Mouse (Mus musculus): Measurements from ENCODE around the gene Tmem254c.
"Not testable (repeated sequence)": the region's sequence is repeated elsewhere in the genome, so short reads cannot be mapped to it uniquely, and the experiment has no call there.

Tmem254c gene

GRCm38 (mm10) chr14:26067325-26067633 lies at the start of gene Tmem254c:
Gene Tmem254c, minus strand, starts transcription at chr14:26067355.
- DNase-seq: not testable (repeated sequence)

DNA sequence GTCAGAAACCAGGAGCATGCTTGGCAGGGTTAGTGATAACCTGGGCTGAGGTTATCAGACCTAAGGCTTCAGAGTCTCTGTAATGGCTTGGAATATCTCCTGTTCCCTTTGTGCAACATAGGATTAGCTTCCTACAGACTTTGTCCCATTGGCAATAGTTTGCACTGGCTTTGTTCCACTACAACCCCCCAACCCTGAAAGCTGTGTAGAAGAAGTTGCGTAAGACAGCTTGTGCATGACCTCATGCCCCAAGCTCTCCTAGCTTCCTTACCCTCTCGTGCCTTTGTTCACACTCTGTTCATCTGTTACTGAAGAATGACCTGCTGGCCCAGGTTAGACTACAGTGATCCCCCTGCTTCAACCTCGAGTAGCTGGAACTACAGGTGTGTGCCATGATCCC lies 30.5 kb upstream of the Tmem254c start:
- not testable (repeated sequence) for DNase-seq

DNA sequence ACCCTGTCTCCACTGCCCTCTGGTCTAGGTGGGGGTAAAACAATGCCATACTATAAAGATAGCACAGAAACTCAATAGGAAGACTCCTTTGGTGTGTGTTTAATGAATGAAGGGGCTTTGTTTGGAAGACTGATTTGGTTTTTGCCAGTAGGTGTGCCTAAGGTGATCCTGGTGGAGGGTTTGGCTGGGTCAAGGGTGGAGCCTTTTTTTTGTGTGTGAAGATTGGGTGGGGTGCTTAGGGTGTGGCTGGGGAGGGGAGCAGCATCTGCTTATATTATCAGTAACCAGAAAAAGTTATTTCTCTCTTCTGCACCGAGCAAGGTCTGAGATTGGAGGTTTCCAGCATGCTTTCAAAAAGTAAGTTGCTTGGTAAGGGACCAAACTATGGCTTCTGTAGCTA lies 14.8 kb upstream of the Tmem254c start, which contains the start of gene Cphx3:
Gene Cphx3, plus strand, starts transcription at position 301 of the 400 bp plus-strand sequence.
- DNase-seq: not testable (repeated sequence)

DNA sequence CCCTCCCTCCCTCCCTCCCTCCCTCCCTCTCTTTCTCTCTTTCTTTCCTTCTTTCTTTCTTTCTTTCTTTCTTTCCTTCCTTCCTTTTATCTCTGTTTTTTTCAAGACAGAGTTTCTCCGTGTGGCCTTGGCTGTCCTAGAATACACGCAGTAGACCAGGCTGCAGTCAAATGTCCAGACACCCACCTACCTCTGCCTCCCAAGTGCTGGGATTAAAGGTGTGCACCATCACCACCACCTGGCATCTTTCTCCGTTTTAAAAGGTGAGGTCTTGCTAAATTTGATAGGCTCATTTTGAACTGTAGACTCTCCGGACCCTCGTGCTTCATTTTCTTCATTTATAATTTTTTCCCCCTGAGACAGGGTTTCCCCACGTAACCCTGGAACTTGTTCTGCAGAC lies 14.1 kb upstream of the Tmem254c start, which contains the start of gene Cphx2:
Gene Cphx2, plus strand, starts transcription at position 301 of the 400 bp plus-strand sequence.
- DNase-seq: not testable (repeated sequence)

DNA sequence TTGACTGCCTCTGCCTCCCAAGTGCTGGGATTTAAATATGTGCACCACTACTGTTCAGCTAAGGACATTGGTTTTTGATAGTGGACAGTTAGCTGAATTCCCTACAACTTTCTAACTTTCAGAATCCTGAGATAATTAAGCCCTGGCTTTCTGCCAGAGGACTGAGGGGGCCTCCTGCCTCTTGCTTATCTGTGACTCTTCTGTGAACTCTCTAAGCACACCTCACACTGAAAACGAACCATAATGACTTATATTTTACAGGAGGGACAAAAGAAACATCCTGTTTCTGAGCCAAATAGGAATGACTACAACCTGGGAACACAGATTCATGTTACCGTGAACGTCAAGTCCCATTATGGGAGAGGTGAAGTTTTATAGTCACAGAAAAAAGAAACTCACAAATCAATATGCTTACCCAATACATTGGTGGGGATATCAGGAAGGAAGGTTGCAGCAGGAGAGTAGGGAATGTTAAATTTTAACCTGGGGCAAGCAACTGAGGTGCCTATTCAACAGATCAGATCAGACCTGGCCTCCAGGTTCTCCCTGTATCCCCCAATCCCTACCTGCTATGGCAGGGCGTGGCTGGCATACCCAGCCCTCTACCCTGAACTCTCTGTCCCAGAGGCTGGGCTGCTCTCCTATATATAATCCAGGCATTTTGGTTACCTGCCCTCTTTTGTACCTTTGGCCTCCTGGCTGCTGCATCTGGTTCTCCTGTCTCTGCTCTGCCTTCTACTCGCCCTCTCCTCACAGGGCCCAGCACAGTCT lies 9.7 kb upstream of the Tmem254c start:
- DNase-seq: not testable (repeated sequence)

GRCm38 (mm10) chr14:26066574-26067324 lies 406 bp downstream of the Tmem254c start:
- not testable (repeated sequence) for DNase-seq

GRCm38 (mm10) chr14:26059362-26059761 lies 7.8 kb downstream of the Tmem254c start:
- DNase-seq: not testable (repeated sequence)

DNA sequence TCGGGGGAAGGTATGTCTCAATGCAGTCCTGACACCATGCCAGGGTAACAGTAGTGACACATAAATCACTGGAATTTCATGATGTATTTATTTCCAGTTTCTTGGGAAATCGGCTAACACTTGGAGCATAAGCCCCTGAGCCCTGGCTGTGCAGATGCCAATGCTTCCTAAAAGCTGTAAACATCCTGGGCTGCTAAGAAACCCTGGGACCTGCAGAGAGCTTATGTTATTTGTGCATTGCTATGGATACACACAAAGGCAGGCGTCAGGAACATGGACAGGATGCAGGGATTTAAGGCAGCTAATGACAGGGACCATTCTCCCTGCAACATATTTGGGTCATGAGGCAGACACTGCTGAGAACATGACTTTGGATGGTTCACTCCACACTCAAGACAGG lies 9.0 kb downstream of the Tmem254c start:
- not testable (repeated sequence) for DNase-seq

DNA sequence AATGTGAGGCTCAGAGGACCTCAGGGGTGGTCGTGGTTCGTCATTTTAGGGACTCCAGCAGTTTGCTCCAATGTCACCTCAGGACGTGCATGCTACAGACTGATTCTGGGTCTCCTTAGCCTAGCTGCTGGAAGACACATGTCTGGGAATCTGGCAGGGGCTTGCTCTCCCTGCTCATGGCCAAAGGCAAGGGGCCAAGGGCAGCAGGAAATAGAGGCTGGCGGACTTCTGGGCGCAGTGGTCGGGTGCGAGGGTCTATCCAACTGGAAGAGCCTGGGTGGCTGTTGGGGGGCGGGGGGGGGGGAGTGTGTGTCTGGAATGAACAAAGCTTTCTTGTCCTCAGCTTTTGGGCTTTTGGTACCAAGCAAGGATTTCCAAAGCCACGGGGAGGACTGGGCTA lies 18.4 kb downstream of the Tmem254c start:
- DNase-seq: not testable (repeated sequence)

DNA sequence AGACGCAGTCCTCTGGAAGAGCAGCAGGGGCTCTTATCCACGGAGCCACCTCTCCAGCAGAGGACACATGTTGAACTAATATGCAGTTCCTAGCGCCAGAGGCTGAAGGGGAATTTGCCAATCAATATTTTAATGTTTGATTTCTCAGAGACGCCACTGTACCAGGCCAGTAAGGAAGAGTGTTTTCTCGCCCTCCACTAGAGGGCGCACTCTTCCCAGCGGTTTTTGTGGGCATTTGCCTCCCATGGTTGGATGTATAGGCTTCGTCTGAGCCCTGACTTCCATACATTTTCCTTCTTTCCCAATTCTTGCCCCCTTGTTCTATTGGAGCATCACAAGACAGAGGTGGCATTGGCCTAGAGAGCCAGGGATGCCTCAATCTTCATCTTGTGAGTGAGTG lies 20.1 kb downstream of the Tmem254c start:
- DNase-seq: not testable (repeated sequence)

- DNase-seq: not testable (repeated sequence)
Observed at GRCm38 (mm10) chr14:26045007-26045406, 22.1 kb downstream of the Tmem254c start.

- not testable (repeated sequence) for DNase-seq
Observed at GRCm38 (mm10) chr14:26042611-26043010, 24.5 kb downstream of the Tmem254c start, which contains the start of gene Gm9780. Gene Gm9780, minus strand, starts transcription at chr14:26042711.

- DNase-seq: not testable (repeated sequence)
Observed at GRCm38 (mm10) chr14:26035439-26035838, 31.7 kb downstream of the Tmem254c start.

DNA sequence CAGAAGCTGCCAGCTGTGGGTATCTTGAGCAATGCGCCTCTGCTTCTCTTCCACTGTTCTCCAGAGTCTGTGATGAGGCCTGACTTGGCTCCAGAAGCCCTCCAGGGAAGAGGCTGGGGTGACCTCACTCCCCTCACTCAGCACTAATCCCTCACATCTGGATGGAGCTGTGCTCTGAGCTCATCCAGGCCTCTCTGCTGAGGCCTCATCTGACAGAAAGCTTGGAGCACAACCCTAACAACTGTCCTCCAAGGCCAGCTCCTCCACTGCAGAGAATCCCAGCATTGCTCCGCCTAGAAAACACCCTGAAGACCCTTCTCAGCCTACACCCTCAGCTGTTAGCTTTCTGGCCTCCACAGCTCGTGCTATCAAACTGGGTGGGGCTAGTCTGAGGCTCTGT lies 32.8 kb downstream of the Tmem254c start:
- DNase-seq: not testable (repeated sequence)

GRCm38 (mm10) chr14:26025653-26026052 lies 41.5 kb downstream of the Tmem254c start:
- DNase-seq: not testable (repeated sequence)

DNA sequence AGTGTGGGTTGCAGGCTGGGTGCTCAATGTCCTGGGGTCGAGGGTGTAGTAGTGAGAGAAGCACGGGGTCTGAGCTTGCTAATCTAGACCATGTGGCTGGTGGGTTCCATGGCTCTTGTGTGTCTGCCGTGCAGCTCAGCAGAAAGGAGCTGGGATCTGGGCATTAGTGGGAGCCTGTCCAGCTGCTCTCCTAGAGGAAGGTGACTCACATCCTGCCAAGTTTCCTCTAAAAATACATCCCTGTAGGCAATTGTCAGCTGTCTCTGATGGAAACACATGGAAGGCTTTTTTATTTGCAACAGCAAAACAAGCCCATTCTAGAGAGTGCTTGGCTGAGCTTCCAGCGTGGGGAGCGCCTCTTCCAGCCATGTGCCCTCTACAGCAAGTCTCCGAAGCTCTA lies 44.3 kb downstream of the Tmem254c start:
- DNase-seq: not testable (repeated sequence)

DNA sequence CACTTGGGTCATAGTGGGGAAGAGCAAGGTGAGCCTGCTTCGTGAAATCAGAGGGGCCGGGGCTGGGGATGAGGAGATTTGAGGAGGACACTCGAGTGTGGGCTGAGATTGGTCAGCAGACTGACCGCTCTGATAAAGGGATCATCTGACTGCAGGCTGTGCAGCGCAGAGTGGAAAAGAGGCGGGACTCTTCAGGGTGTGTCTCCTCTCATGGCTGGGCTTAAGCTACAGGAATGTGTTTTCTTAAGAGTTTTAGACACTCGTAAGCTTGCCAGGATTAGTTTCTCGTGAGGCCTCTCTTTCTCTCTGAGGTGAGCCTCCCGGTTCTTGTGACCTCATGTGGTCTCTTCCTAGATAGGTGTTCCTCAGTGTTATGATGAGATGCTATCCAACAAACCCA lies 45.6 kb downstream of the Tmem254c start:
- not testable (repeated sequence) for DNase-seq

DNA sequence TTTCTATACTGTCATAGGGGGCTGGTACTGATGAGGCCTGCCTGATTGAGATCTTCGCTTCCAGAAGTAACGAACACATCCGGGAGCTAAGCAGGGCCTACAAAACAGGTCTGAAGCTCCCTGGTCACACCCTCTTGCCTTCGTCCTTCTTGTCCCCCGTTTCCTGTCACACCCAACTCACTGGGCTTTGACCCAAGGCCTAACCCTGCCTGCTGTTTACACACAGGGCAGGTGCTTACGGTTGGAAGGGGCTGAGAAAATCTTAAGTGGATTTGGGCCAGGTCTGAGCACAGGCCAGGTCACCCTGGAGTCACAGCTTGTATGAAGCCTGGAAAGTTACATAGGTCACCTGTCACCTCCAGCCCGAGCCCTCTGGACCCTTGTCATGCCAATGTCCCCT lies 50.7 kb downstream of the Tmem254c start:
- DNase-seq: not testable (repeated sequence)
